Mouse (Mus musculus): ENCODE data around the gene Rassf2. TPM values are rescaled to one million over a fixed set of nuclear protein-coding genes. Genes with fewer than 3 reads are reported as not detected.

Rassf2 gene
- polyA plus RNA-seq, 2 experiments, result 1.2 to 1.9 TPM

DNA sequence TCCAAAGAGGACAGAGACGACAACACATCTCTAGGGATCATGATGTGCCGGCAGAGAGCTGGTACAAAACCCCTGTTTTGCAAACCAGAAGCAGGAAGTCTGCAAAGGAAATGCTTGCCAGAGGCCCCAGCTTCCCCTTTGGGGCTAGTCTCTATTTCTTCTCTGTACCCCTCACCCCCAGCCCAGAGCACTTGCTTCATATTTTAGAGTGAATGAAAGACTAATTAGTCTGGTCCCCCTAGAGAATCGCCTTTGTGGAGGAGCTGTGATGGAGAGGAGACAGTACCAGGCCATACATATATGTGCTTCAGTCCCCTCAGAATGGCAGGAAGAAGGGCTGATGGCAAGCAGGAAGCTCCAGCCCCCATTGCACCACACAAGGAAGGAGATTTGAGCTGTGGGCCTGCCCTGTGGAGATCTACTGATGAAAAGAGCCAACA is 10.7 kb downstream of the Rassf2 start:
- Histone ChIP-seq H3K27me3 (ENCODE audit: control insufficient read depth, insufficient read depth, low read length) (no peaks in the 10 kb centered on the region), H3K27ac (no peak overlapping the region), H3K9ac (replicated peaks) (no peak overlapping the region), H3K4me1 (replicated peaks; ENCODE audit: control insufficient read depth in 2 of 2, insufficient read depth in 2 of 2, low read length in 1 of 2) (peaks cover 0 to 15% of the 10 kb centered on the region in 2 experiments; a peak in 2 of 4 replicates), H3K4me2 (ENCODE audit: low read depth) (no peak overlapping the region), H3K9me3 (ENCODE audit: control insufficient read depth, low read length) (no peaks in the 10 kb centered on the region), H3K36me3 (replicated peaks; ENCODE audit: control insufficient read depth, insufficient read depth, low read depth) (no peaks in the 10 kb centered on the region), H3K4me3 (ENCODE audit: insufficient read depth in 1 of 2, low read depth in 2 of 2, low read length in 2 of 2) (no peak overlapping the region)
- no peak for DNase-seq (ENCODE audit: low read depth in 3 of 3, low spot score in 3 of 3)
- 22% methylated on average over 3 of the region's 3 CpGs for WGBS (ENCODE audit: insufficient replicate concordance)
- ATAC-seq (ENCODE audit: insufficient read depth), result no peak
- no peak for TF ChIP-seq CTCF (IDR thresholded peaks at IDR 0.05; ENCODE audit: low read depth)
- TF ChIP-seq EP300 (IDR thresholded peaks at IDR 0.05; ENCODE audit: low read depth), result no peak

GRCm38 (mm10) chr2:132018156-132018555 is 11.9 kb downstream of the Rassf2 start:
- peaks cover 0 to 15% of the 10 kb centered on the region in 2 experiments; a peak in 2 of 4 replicates for H3K4me1 ChIP-seq (replicated peaks; ENCODE audit: control insufficient read depth in 2 of 2, insufficient read depth in 2 of 2, low read length in 1 of 2)
- WGBS (ENCODE audit: insufficient replicate concordance), result 34% methylated on average over 4 of the region's 4 CpGs
- H3K9ac ChIP-seq (replicated peaks), result no peak overlapping the region
- ATAC-seq (ENCODE audit: insufficient read depth) (no peak), DNase-seq (ENCODE audit: low read depth in 3 of 3, low spot score in 3 of 3) (no peak)
- no peaks in the 10 kb centered on the region for H3K36me3 ChIP-seq (replicated peaks; ENCODE audit: control insufficient read depth, insufficient read depth, low read depth)
- H3K27ac ChIP-seq, result no peak overlapping the region
- H3K4me3 ChIP-seq (ENCODE audit: insufficient read depth in 1 of 2, low read depth in 2 of 2, low read length in 2 of 2), result no peak overlapping the region
- no peaks in the 10 kb centered on the region for H3K9me3 ChIP-seq (ENCODE audit: control insufficient read depth, low read length)
- TF ChIP-seq EP300 (IDR thresholded peaks at IDR 0.05; ENCODE audit: low read depth) (no peak), CTCF (IDR thresholded peaks at IDR 0.05; ENCODE audit: low read depth) (no peak)
- H3K27me3 ChIP-seq (ENCODE audit: control insufficient read depth, insufficient read depth, low read length), result no peaks in the 10 kb centered on the region
- no peak overlapping the region for H3K4me2 ChIP-seq (ENCODE audit: low read depth)

DNA sequence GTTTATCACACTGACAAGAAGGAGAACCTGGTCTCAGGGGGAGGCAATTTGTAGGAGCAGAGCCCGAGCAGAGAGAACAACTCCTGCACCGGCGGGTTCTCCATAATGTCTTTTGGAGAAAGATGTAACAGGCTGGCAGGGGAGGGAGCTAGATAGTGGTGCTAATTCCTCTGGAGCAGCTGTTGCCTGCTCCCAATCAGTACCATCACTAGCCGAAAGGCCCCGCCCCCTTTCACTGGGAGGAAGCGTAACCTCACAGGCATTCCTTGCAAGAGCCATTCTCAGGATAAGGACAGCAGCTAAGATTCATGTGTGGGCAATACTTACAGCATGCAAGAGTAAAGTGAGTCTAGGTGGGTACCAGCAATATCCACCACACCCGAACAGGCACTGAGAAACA is 12.4 kb downstream of the Rassf2 start:
- Histone ChIP-seq H3K27me3 (ENCODE audit: control insufficient read depth, insufficient read depth, low read length) (no peaks in the 10 kb centered on the region), H3K36me3 (replicated peaks; ENCODE audit: control insufficient read depth, insufficient read depth, low read depth) (no peaks in the 10 kb centered on the region), H3K4me1 (replicated peaks; ENCODE audit: control insufficient read depth in 2 of 2, insufficient read depth in 2 of 2, low read length in 1 of 2) (peaks cover 0 to 15% of the 10 kb centered on the region in 2 experiments; a peak in 2 of 4 replicates), H3K9ac (replicated peaks) (no peak overlapping the region), H3K9me3 (ENCODE audit: control insufficient read depth, low read length) (no peaks in the 10 kb centered on the region), H3K4me2 (ENCODE audit: low read depth) (no peak overlapping the region), H3K27ac (no peak overlapping the region), H3K4me3 (ENCODE audit: insufficient read depth in 1 of 2, low read depth in 2 of 2, low read length in 2 of 2) (no peak overlapping the region)
- no peak for DNase-seq (ENCODE audit: low read depth in 3 of 3, low spot score in 3 of 3)
- no peak for ATAC-seq (ENCODE audit: insufficient read depth)
- TF ChIP-seq CTCF (IDR thresholded peaks at IDR 0.05; ENCODE audit: low read depth), result no peak
- no peak for TF ChIP-seq EP300 (IDR thresholded peaks at IDR 0.05; ENCODE audit: low read depth)
- WGBS (ENCODE audit: insufficient replicate concordance), result 21% methylated on average over 7 of the region's 7 CpGs

DNA sequence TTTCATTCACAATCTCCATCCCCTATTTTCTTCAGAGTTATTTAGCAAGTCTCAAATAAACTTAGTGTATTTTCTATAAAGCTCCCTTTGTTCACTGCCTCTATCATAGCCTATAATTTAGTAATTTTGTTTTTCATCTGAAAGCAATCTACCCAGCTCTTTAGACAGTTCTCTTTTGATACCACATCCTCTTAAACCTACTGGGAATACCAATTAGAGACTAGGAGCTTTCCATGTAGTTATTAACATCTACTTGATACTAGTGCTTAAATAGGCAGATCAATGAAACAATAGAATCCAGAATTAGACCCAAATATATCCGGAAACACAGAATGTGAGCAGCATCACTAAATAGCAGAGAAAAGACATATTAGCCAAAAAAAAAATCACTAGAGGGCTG is 14.0 kb downstream of the Rassf2 start:
- no peak overlapping the region for H3K9ac ChIP-seq (replicated peaks)

GRCm38 (mm10) chr2:132013152-132013551 is 16.9 kb downstream of the Rassf2 start:
- no peak for ATAC-seq (ENCODE audit: insufficient read depth)
- Histone ChIP-seq H3K36me3 (replicated peaks; ENCODE audit: control insufficient read depth, insufficient read depth, low read depth) (no peaks in the 10 kb centered on the region), H3K4me2 (ENCODE audit: low read depth) (no peak overlapping the region), H3K4me1 (replicated peaks; ENCODE audit: control insufficient read depth in 2 of 2, insufficient read depth in 2 of 2, low read length in 1 of 2) (peaks cover 0 to 7% of the 10 kb centered on the region in 2 experiments; a peak in 2 of 4 replicates), H3K9me3 (ENCODE audit: control insufficient read depth, low read length) (no peaks in the 10 kb centered on the region), H3K4me3 (ENCODE audit: insufficient read depth in 1 of 2, low read depth in 2 of 2, low read length in 2 of 2) (no peak overlapping the region), H3K27ac (no peak overlapping the region), H3K9ac (replicated peaks) (no peak overlapping the region), H3K27me3 (ENCODE audit: control insufficient read depth, insufficient read depth, low read length) (no peaks in the 10 kb centered on the region)
- 53% methylated on average over 4 of the region's 4 CpGs for WGBS (ENCODE audit: insufficient replicate concordance)
- TF ChIP-seq CTCF (IDR thresholded peaks at IDR 0.05; ENCODE audit: low read depth), result no peak
- TF ChIP-seq EP300 (IDR thresholded peaks at IDR 0.05; ENCODE audit: low read depth), result no peak
- DNase-seq (ENCODE audit: low read depth in 3 of 3, low spot score in 3 of 3), result no peak

More for the DNA sequence above, 14.0 kb downstream of the Rassf2 start:
- Histone ChIP-seq H3K4me3 (ENCODE audit: insufficient read depth in 1 of 2, low read depth in 2 of 2, low read length in 2 of 2) (no peak overlapping the region), H3K27me3 (ENCODE audit: control insufficient read depth, insufficient read depth, low read length) (no peaks in the 10 kb centered on the region), H3K9me3 (ENCODE audit: control insufficient read depth, low read length) (no peaks in the 10 kb centered on the region), H3K36me3 (replicated peaks; ENCODE audit: control insufficient read depth, insufficient read depth, low read depth) (no peaks in the 10 kb centered on the region), H3K4me2 (ENCODE audit: low read depth) (no peak overlapping the region), H3K27ac (no peak overlapping the region), H3K4me1 (replicated peaks; ENCODE audit: control insufficient read depth in 2 of 2, insufficient read depth in 2 of 2, low read length in 1 of 2) (peaks cover 0 to 15% of the 10 kb centered on the region in 2 experiments; a peak in 2 of 4 replicates)
- 57% methylated on average over 1 of the region's 1 CpGs for WGBS (ENCODE audit: insufficient replicate concordance)
- TF ChIP-seq EP300 (IDR thresholded peaks at IDR 0.05; ENCODE audit: low read depth), result no peak
- no peak for TF ChIP-seq CTCF (IDR thresholded peaks at IDR 0.05; ENCODE audit: low read depth)
- no peak for ATAC-seq (ENCODE audit: insufficient read depth)
- DNase-seq (ENCODE audit: low read depth in 3 of 3, low spot score in 3 of 3), result no peak
